Mouse (Mus musculus): Measurements from ENCODE around the gene Ensa. TPM values are rescaled to one million over a fixed set of nuclear protein-coding genes. Genes with fewer than 3 reads are reported as not detected.
A peak's percentile ranks its signal among the peaks of the same experiment; 100 is the strongest.
"Not testable (repeated sequence)": the region's sequence is repeated elsewhere in the genome, so short reads cannot be mapped to it uniquely, and the experiment has no call there.

Gene Ensa
- polyA plus RNA-seq (2016; fragmentation: Nextera tagmentation; extraction: Ambion mirVana): 100 and 106 TPM in 2 replicates

DNA sequence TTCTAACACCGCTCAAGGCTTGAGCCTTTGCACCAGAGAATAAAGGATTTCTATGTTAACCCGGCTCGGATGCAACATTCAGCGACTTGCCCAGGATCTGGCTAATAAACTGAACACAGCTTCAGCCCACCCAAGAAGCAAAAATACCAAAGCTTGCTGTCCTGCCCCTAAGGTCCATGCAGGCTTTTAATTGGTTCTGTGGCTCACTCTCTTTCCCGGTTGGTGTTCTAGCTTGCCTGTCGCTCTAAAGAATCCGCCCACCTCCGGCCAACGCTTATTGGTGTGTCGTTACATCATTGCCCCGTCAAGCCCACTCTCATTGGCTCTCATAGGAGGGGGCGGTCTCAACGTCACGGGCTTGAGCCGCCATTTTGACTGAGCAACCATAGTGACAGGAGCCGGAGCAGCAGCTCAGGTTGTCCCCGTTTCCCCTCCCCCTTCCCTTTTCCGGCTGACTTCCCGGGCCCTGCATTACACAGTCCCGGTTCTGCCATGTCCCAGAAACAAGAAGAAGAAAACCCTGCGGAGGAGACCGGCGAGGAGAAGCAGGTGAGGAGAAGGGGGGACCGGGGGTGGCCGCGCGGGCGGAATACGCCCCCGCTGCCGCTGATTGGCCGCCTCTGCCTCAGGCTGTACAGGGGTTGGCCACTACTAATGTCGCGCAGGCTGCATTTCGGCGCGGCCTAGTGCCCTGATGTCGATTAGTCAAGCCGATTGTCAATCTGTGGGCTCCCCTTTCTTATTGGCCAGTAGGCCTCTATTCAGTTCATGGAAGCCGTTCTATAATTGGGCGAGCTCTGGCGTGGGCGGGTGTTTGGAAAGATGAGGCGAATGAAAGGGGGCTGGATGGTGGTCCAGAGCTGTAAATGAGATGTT, at the start of gene Ensa:
TSS of gene Ensa (plus strand) at position 366 of the 876 bp plus-strand sequence.
- Histone ChIP-seq H3K4me1 (peaks cover 20% of the 10 kb centered on the region), H3K27me3 (no peaks in the 10 kb centered on the region), H3K36me3 (peaks cover 34% of the 10 kb centered on the region), H3K4me2 (replicated peaks) (peak within 1 kb of the TSS; percentile 81), H3K9me3 (no peaks in the 10 kb centered on the region), H3K9ac (replicated peaks) (peak within 1 kb of the TSS; percentile 68), H3K4me3 (peak within 1 kb of the TSS; percentile 72), H3K27ac (replicated peaks) (peak within 1 kb of the TSS; percentile 90)
- WGBS: under 1% methylated on average over 44 of the region's 44 CpGs
- ATAC-seq (ENCODE audit: low FRiP score, low read depth): peak; percentile 99

GRCm38 (mm10) chr3:95587754-95588603, 36.8 kb upstream of the Ensa start:
- peaks cover 8% of the 10 kb centered on the region; the same call in 1 of the 2 replicates for H3K4me1 ChIP-seq
- 0 out of 2 replicates have a peak overlapping the region, but pooled peaks have one; percentile 41 for H3K9ac ChIP-seq (replicated peaks)
- peaks cover 12% of the 10 kb centered on the region for H3K36me3 ChIP-seq
- WGBS: 52% methylated on average over 8 of the region's 8 CpGs
- H3K4me3 ChIP-seq: peak overlapping the region; percentile 57
- no peaks in the 10 kb centered on the region for H3K9me3 ChIP-seq
- peak overlapping the region; percentile 63; the same call in 1 of the 2 replicates for H3K27ac ChIP-seq (replicated peaks)
- peak overlapping the region; percentile 70 for H3K4me2 ChIP-seq (replicated peaks)
- ATAC-seq (ENCODE audit: low FRiP score, low read depth): peak; percentile 60; the same call in 1 of the 2 replicates
- no peaks in the 10 kb centered on the region for H3K27me3 ChIP-seq

DNA sequence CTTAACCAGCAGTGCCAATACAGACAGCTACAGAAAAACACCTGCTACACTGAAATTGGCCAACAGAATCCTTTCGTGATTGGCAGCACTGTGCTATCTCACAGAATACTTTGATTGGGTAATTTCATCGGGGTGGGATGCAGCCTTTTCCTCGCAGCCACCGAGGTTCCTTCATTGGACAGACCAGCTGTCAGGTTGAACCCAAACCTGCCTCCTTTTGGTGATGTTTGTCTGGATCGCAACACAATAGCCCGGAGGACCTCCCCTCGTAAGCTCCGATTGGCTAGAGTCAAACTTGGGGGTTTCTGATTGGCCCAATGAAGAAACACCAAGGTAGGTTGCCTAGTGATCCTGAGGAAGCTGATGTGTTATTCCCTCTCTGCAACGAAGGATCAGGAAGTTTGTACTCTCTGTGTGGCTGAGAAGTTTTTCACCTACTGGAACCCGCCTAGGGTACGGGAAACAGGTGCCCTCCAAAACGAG, 36.1 kb upstream of the Ensa start, which contains the start of gene Golph3l:
TSS of gene Golph3l (plus strand) at position 331 of the 483 bp plus-strand sequence.
- WGBS: under 1% methylated on average over 12 of the region's 12 CpGs
- ATAC-seq (ENCODE audit: low FRiP score, low read depth): peak; percentile 100
- Histone ChIP-seq H3K9me3 (no peaks in the 10 kb centered on the region), H3K9ac (replicated peaks) (peak within 1 kb of the TSS; percentile 56), H3K27ac (replicated peaks) (peak within 1 kb of the TSS; percentile 63; the same call in 1 of the 2 replicates), H3K36me3 (peaks cover 19% of the 10 kb centered on the region), H3K4me2 (replicated peaks) (peak within 1 kb of the TSS; percentile 70), H3K4me3 (peak within 1 kb of the TSS; percentile 57), H3K4me1 (peaks cover 8% of the 10 kb centered on the region; the same call in 1 of the 2 replicates), H3K27me3 (no peaks in the 10 kb centered on the region)

- ATAC-seq (ENCODE audit: low FRiP score, low read depth): no peak
- no peak overlapping the region for H3K4me2 ChIP-seq (replicated peaks)
These were observed 26.1 kb upstream of the Ensa start for GRCm38 (mm10) chr3:95598734-95599133.

DNA sequence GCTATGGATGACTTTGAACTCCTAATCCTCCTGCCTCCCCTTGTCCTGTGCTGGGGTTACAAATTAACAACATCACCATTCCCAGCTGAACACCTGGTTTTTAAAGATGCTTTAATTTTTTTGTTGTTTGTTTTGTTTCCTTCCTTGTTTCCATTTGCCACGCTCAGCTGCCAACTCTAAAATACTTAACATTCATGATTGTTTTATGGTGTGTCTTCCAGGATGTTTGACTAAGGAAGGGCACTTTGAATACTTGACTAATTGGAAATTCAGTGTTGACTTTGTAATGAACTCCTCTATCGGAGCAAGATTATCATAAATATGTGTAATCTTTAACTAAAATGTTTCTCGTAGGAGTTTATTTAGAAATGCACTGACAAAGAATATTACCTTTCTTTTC, 23.5 kb upstream of the Ensa start:
- Histone ChIP-seq H3K27ac (replicated peaks) (no peak overlapping the region), H3K36me3 (peaks cover 12% of the 10 kb centered on the region), H3K9me3 (no peaks in the 10 kb centered on the region), H3K4me3 (no peak overlapping the region), H3K4me2 (replicated peaks) (no peak overlapping the region), H3K4me1 (no peaks in the 10 kb centered on the region), H3K9ac (replicated peaks) (no peak overlapping the region), H3K27me3 (no peaks in the 10 kb centered on the region)
- WGBS: 92% methylated on average over 3 of the region's 3 CpGs
- no peak for ATAC-seq (ENCODE audit: low FRiP score, low read depth)

More at GRCm38 (mm10) chr3:95598734-95599133, 26.1 kb upstream of the Ensa start:
- H3K36me3 ChIP-seq: peaks cover 32% of the 10 kb centered on the region
- H3K4me1 ChIP-seq: no peaks in the 10 kb centered on the region
- no peak overlapping the region for H3K9ac ChIP-seq (replicated peaks)
- H3K27me3 ChIP-seq: no peaks in the 10 kb centered on the region
- no peaks in the 10 kb centered on the region for H3K9me3 ChIP-seq
- no peak overlapping the region for H3K27ac ChIP-seq (replicated peaks)
- no peak overlapping the region for H3K4me3 ChIP-seq

GRCm38 (mm10) chr3:95606096-95606495, 18.7 kb upstream of the Ensa start:
- no peak overlapping the region for H3K27ac ChIP-seq (replicated peaks)
- no peaks in the 10 kb centered on the region for H3K9me3 ChIP-seq
- H3K4me1 ChIP-seq: no peaks in the 10 kb centered on the region
- no peak for ATAC-seq (ENCODE audit: low FRiP score, low read depth)
- peaks cover 30% of the 10 kb centered on the region for H3K36me3 ChIP-seq
- no peak overlapping the region for H3K9ac ChIP-seq (replicated peaks)
- H3K4me3 ChIP-seq: no peak overlapping the region
- no peaks in the 10 kb centered on the region for H3K27me3 ChIP-seq
- no peak overlapping the region for H3K4me2 ChIP-seq (replicated peaks)
- 91% methylated on average over 3 of the region's 3 CpGs for WGBS

DNA sequence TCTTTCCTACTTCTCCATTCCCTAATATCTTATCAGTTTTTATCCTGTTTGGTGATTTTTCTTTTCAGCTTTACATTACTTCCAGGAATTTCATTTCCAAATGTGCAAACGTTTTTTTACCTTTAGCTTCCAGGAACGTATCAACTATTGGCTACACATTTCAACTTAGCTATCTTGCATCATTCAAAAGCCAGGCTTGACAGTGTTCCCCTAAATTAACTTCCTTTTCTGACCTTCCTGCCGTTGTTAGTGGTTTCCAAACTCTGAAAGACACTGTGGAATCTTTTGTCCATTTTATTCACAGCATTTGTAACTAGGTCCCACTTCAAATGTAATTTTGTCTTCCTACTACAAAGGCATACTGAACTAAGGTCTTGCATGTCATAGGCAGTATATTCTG, 15.6 kb upstream of the Ensa start:
- H3K27me3 ChIP-seq: no peaks in the 10 kb centered on the region
- H3K9ac ChIP-seq (replicated peaks): no peak overlapping the region
- no peaks in the 10 kb centered on the region for H3K4me1 ChIP-seq
- peaks cover 34% of the 10 kb centered on the region for H3K36me3 ChIP-seq
- ATAC-seq (ENCODE audit: low FRiP score, low read depth): no peak
- H3K4me2 ChIP-seq (replicated peaks): no peak overlapping the region
- H3K27ac ChIP-seq (replicated peaks): no peak overlapping the region
- H3K4me3 ChIP-seq: no peak overlapping the region
- no peaks in the 10 kb centered on the region for H3K9me3 ChIP-seq
- 77% methylated on average over 3 of the region's 3 CpGs for WGBS

DNA sequence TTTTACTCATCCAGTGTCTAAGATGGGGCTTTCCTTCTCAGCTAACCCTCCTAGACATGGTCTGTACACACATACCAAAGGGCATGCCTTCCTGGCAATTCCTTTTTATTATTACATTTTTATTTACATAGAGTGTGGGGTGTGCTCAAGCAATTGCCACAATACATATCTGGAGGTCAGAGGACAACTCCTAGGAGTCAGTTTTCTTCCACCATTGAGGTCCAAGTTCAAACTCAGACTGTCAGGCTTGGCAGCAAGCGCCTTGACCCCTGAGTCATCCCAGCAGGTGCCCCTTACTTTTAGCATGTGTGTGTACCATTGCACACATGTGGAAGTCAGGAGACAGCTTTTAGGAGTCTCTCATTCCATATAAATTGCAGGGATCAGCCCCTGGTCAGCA, 10.8 kb upstream of the Ensa start:
- no peaks in the 10 kb centered on the region for H3K27me3 ChIP-seq
- 90% methylated on average over 1 of the region's 1 CpGs for WGBS
- no peak for ATAC-seq (ENCODE audit: low FRiP score, low read depth)
- H3K9me3 ChIP-seq: no peaks in the 10 kb centered on the region
- no peak overlapping the region for H3K4me2 ChIP-seq (replicated peaks)
- H3K36me3 ChIP-seq: peaks cover 48% of the 10 kb centered on the region
- no peak overlapping the region for H3K4me3 ChIP-seq
- H3K27ac ChIP-seq (replicated peaks): no peak overlapping the region
- H3K9ac ChIP-seq (replicated peaks): no peak overlapping the region
- H3K4me1 ChIP-seq: no peaks in the 10 kb centered on the region

- Histone ChIP-seq H3K27me3 (no peaks in the 10 kb centered on the region), H3K4me2 (replicated peaks) (no peak overlapping the region), H3K4me1 (0 out of 2 replicates have a peak, but pooled peaks cover under 1% of the 10 kb centered on the region), H3K9ac (replicated peaks) (no peak overlapping the region), H3K27ac (replicated peaks) (no peak overlapping the region), H3K4me3 (no peak overlapping the region), H3K9me3 (no peaks in the 10 kb centered on the region), H3K36me3 (peaks cover 34% of the 10 kb centered on the region)
- ATAC-seq (ENCODE audit: low FRiP score, low read depth): no peak
- 90% methylated on average over 1 of the region's 1 CpGs for WGBS
These were observed 6.3 kb upstream of the Ensa start for GRCm38 (mm10) chr3:95618511-95618910.

GRCm38 (mm10) chr3:95621241-95621640, 3.6 kb upstream of the Ensa start:
- H3K4me2 ChIP-seq (replicated peaks): no peak overlapping the region
- ATAC-seq (ENCODE audit: low FRiP score, low read depth): no peak
- WGBS: 74% methylated on average over 1 of the region's 1 CpGs
- peaks cover 24% of the 10 kb centered on the region for H3K36me3 ChIP-seq
- H3K4me3 ChIP-seq: no peak overlapping the region
- no peak overlapping the region for H3K9ac ChIP-seq (replicated peaks)
- H3K27me3 ChIP-seq: no peaks in the 10 kb centered on the region
- H3K27ac ChIP-seq (replicated peaks): no peak overlapping the region
- peaks cover 12% of the 10 kb centered on the region for H3K4me1 ChIP-seq
- no peaks in the 10 kb centered on the region for H3K9me3 ChIP-seq

DNA sequence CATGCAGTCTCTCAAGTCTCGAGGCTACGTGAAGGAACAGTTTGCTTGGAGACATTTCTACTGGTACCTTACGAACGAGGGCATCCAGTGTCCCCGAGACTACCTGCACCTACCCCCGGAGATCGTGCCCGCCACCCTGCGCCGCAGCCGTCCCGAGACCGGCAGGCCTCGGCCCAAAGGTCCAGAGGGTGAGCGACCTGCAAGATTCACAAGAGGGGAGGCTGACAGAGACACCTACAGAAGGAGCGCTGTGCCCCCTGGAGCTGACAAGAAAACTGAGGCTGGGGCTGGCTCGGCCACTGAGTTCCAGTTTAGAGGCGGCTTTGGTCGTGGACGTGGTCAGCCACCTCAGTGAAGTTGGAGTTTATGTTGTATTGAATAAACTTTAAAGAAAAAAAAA, 2.4 kb upstream of the Ensa start:
- H3K27me3 ChIP-seq; H3K9ac ChIP-seq (replicated peaks); H3K4me2 ChIP-seq (replicated peaks); H3K4me3 ChIP-seq; H3K9me3 ChIP-seq; ATAC-seq (ENCODE audit: low FRiP score, low read depth); H3K27ac ChIP-seq (replicated peaks): not testable (repeated sequence)
- Histone ChIP-seq H3K36me3 (peaks cover 22% of the 10 kb centered on the region), H3K4me1 (peaks cover 20% of the 10 kb centered on the region)
- 93% methylated on average over 20 of the region's 20 CpGs for whole genome bisulfite sequencing
